Mouse (Mus musculus): ENCODE results near the gene Fosb.
"Not testable (repeated sequence)": the region's sequence is repeated elsewhere in the genome, so short reads cannot be mapped to it uniquely, and the experiment has no call there.

Fosb gene

GRCm38 (mm10) chr7:19282791-19283405, 27.0 kb downstream of the Fosb start:
- DNase-seq (ENCODE audit: low read depth in 1 of 2, low spot score in 2 of 2): no peak

- peak in 1 of 2 experiments; percentile 53 for DNase-seq (ENCODE audit: low read depth in 1 of 2, low spot score in 2 of 2)
Observed at GRCm38 (mm10) chr7:19282385-19282784, 27.5 kb downstream of the Fosb start, which contains the start of gene Rtn2. Gene Rtn2, plus strand, starts transcription at chr7:19282624.

- not testable (repeated sequence) for DNase-seq (ENCODE audit: low read depth in 1 of 2, low spot score in 2 of 2)
Observed at GRCm38 (mm10) chr7:19281680-19282304, 28.1 kb downstream of the Fosb start.

GRCm38 (mm10) chr7:19279581-19280114, 30.2 kb downstream of the Fosb start, which contains the start of gene Ppm1n:
Gene Ppm1n, minus strand, starts transcription at chr7:19280064.
- no peak for DNase-seq (ENCODE audit: low read depth in 1 of 2, low spot score in 2 of 2)

- DNase-seq (ENCODE audit: low read depth in 1 of 2, low spot score in 2 of 2): no peak
Observed at GRCm38 (mm10) chr7:19279052-19279451, 30.8 kb downstream of the Fosb start.

GRCm38 (mm10) chr7:19276253-19276652, 33.6 kb downstream of the Fosb start:
- DNase-seq (ENCODE audit: low read depth in 1 of 2, low spot score in 2 of 2): no peak

GRCm38 (mm10) chr7:19272173-19272764, 37.6 kb downstream of the Fosb start:
- peak in 1 of 2 experiments; percentile 34 for DNase-seq (ENCODE audit: low read depth in 1 of 2, low spot score in 2 of 2)

GRCm38 (mm10) chr7:19271238-19272172, 38.3 kb downstream of the Fosb start, which contains the start of gene Vasp:
Gene Vasp, minus strand, starts transcription at chr7:19271817.
- peak; percentile 52 to 73 for DNase-seq (ENCODE audit: low read depth in 1 of 2, low spot score in 2 of 2)

GRCm38 (mm10) chr7:19270509-19271237, 39.2 kb downstream of the Fosb start:
- DNase-seq (ENCODE audit: low read depth in 1 of 2, low spot score in 2 of 2): no peak

GRCm38 (mm10) chr7:19269721-19270441, 40.0 kb downstream of the Fosb start:
- DNase-seq (ENCODE audit: low read depth in 1 of 2, low spot score in 2 of 2): no peak

GRCm38 (mm10) chr7:19268993-19269681, 40.7 kb downstream of the Fosb start:
- no peak for DNase-seq (ENCODE audit: low read depth in 1 of 2, low spot score in 2 of 2)

- DNase-seq (ENCODE audit: low read depth in 1 of 2, low spot score in 2 of 2): no peak
Observed at GRCm38 (mm10) chr7:19267051-19267450, 42.8 kb downstream of the Fosb start.

- DNase-seq (ENCODE audit: low read depth in 1 of 2, low spot score in 2 of 2): peak; percentile 55 to 76
Observed at GRCm38 (mm10) chr7:19265928-19266822, 43.7 kb downstream of the Fosb start.

- DNase-seq (ENCODE audit: low read depth in 1 of 2, low spot score in 2 of 2): no peak
Observed at GRCm38 (mm10) chr7:19265147-19265546, 44.7 kb downstream of the Fosb start.

- DNase-seq (ENCODE audit: low read depth in 1 of 2, low spot score in 2 of 2): no peak
Observed at GRCm38 (mm10) chr7:19258336-19258735, 51.5 kb downstream of the Fosb start.

- peak; percentile 51 to 62 for DNase-seq (ENCODE audit: low read depth in 1 of 2, low spot score in 2 of 2)
Observed at GRCm38 (mm10) chr7:19257390-19258022, 52.3 kb downstream of the Fosb start.

GRCm38 (mm10) chr7:19256567-19256966, 53.3 kb downstream of the Fosb start:
- DNase-seq (ENCODE audit: low read depth in 1 of 2, low spot score in 2 of 2): no peak

All from monocyte, adult 2 months (primary cell).